Mouse (Mus musculus) midbrain, embryonic 10.5 days (tissue): ENCODE data around the gene Mob3b. TPM values are rescaled to one million over a fixed set of nuclear protein-coding genes. Genes with fewer than 3 reads are reported as not detected.
A peak's percentile ranks its signal among the peaks of the same experiment; 100 is the strongest.

Experiments used
- DNase-seq: peaks from one replicate; pipeline ENCODE4 v3.0.0-alpha.2; 2017; ENCODE audit warnings: low spot score
- H3K27ac ChIP-seq: fragments of 300-500 bp; sonication (generic); replicated peaks from 2 replicates; pipeline ENCODE4 v1.5.1; 2016; ENCODE audit warnings: mild to moderate bottlenecking
- H3K27me3 ChIP-seq: fragments of 300-500 bp; sonication (generic); 2 replicates; pipeline ENCODE4 v1.6.1; 2016; ENCODE audit warnings: low read depth, mild to moderate bottlenecking; ENCODE audit not compliant: poor library complexity, severe bottlenecking
- H3K36me3 ChIP-seq: fragments of 300-500 bp; sonication (generic); 2 replicates; pipeline ENCODE4 v1.6.1; 2016; ENCODE audit warnings: mild to moderate bottlenecking, moderate library complexity
- H3K4me1 ChIP-seq: fragments of 300-500 bp; sonication (generic); 2 replicates; pipeline ENCODE4 v1.6.1; 2016
- H3K4me3 ChIP-seq: fragments of 300-500 bp; sonication (generic); 2 replicates; pipeline ENCODE4 v1.5.1; 2016; ENCODE audit warnings: mild to moderate bottlenecking, moderate library complexity
- H3K9me3 ChIP-seq: fragments of 300-500 bp; sonication (generic); replicated peaks from 2 replicates; pipeline ENCODE4 v1.6.1; 2016; ENCODE audit warnings: mild to moderate bottlenecking
- WGBS: fragments of 180-500 bp; shearing (Covaris S2); methylation state at CpG from one replicate; pipeline ENCODE4 v1.1.7; 2016; 5-methylcytosine and 5-hydroxymethylcytosine counted together
- polyA plus RNA-seq: library from polyadenylated mRNA; unstranded; fragments of >200 nt; fragmentation: Nextera tagmentation; extraction: Ambion mirVana; gene quantifications from 2 replicates; pipeline ENCODE4 v1.2.1, GENCODE M21; 2016

The Mob3b gene
- polyA plus RNA-seq, 1 experiment from 2014 or later = 19.8 TPM

- Histone ChIP-seq H3K36me3 (0 out of 2 replicates have a peak, but pooled peaks cover 13% of the 10 kb centered on the region), H3K4me1 (peaks cover 21% of the 10 kb centered on the region), H3K27ac (no peak overlapping the region), H3K27me3 (no peaks in the 10 kb centered on the region), H3K4me3 (no peak overlapping the region), H3K9me3 (no peaks in the 10 kb centered on the region)
- DNase-seq = no peak
- WGBS = 77% methylated on average over 8 of the region's 8 CpGs
Measured at GRCm38 (mm10) chr4:34981301-34982172, 175.7 kb downstream of the Mob3b start.

GRCm38 (mm10) chr4:34980461-34981039, 176.7 kb downstream of the Mob3b start:
- H3K9me3 ChIP-seq = no peaks in the 10 kb centered on the region
- peak overlapping the region; percentile 63; the same call in 1 of the 2 replicates for H3K27ac ChIP-seq
- no peak overlapping the region for H3K4me3 ChIP-seq
- H3K4me1 ChIP-seq = peaks cover 18% of the 10 kb centered on the region
- no peaks in the 10 kb centered on the region for H3K27me3 ChIP-seq
- H3K36me3 ChIP-seq = 0 out of 2 replicates have a peak, but pooled peaks cover 11% of the 10 kb centered on the region
- 68% methylated on average over 8 of the region's 8 CpGs for WGBS
- no peak for DNase-seq

GRCm38 (mm10) chr4:34976916-34977702, 180.2 kb downstream of the Mob3b start:
- H3K36me3 ChIP-seq = 0 out of 2 replicates have a peak, but pooled peaks cover 6% of the 10 kb centered on the region
- peaks cover 18% of the 10 kb centered on the region for H3K4me1 ChIP-seq
- DNase-seq = no peak
- H3K27ac ChIP-seq = no peak overlapping the region
- no peak overlapping the region for H3K4me3 ChIP-seq
- 94% methylated on average over 4 of the region's 4 CpGs for WGBS
- no peaks in the 10 kb centered on the region for H3K27me3 ChIP-seq
- H3K9me3 ChIP-seq = peaks cover 1% of the 10 kb centered on the region; the same call in 1 of the 2 replicates

GRCm38 (mm10) chr4:34976331-34976778, 180.9 kb downstream of the Mob3b start:
- peaks cover 12% of the 10 kb centered on the region for H3K4me1 ChIP-seq
- H3K27ac ChIP-seq = no peak overlapping the region
- H3K4me3 ChIP-seq = no peak overlapping the region
- 0 out of 2 replicates have a peak, but pooled peaks cover 6% of the 10 kb centered on the region for H3K36me3 ChIP-seq
- H3K27me3 ChIP-seq = no peaks in the 10 kb centered on the region
- no peak for DNase-seq
- H3K9me3 ChIP-seq = peaks cover 4% of the 10 kb centered on the region; the same call in 1 of the 2 replicates
- WGBS = 93% methylated on average over 13 of the region's 13 CpGs

- no peaks in the 10 kb centered on the region for H3K4me1 ChIP-seq
- H3K9me3 ChIP-seq = peaks cover 4% of the 10 kb centered on the region; the same call in 1 of the 2 replicates
- no peaks in the 10 kb centered on the region for H3K27me3 ChIP-seq
- 91% methylated on average over 5 of the region's 5 CpGs for WGBS
- no peak for DNase-seq
- H3K4me3 ChIP-seq = no peak overlapping the region
- H3K36me3 ChIP-seq = 0 out of 2 replicates have a peak, but pooled peaks cover 6% of the 10 kb centered on the region
- H3K27ac ChIP-seq = no peak overlapping the region
Measured at GRCm38 (mm10) chr4:34974795-34975194, 182.5 kb downstream of the Mob3b start.

GRCm38 (mm10) chr4:34967541-34967940, 189.7 kb downstream of the Mob3b start:
- Histone ChIP-seq H3K36me3 (no peaks in the 10 kb centered on the region), H3K9me3 (peaks cover 4% of the 10 kb centered on the region; the same call in 1 of the 2 replicates), H3K4me1 (peaks cover 8% of the 10 kb centered on the region), H3K4me3 (no peak overlapping the region), H3K27ac (no peak overlapping the region), H3K27me3 (no peaks in the 10 kb centered on the region)
- DNase-seq = no peak
- 93% methylated on average over 6 of the region's 6 CpGs for WGBS

GRCm38 (mm10) chr4:34966336-34966957, 190.8 kb downstream of the Mob3b start:
- WGBS = 85% methylated on average over 8 of the region's 8 CpGs

GRCm38 (mm10) chr4:34964906-34965305, 192.4 kb downstream of the Mob3b start:
- no peak for DNase-seq
- no peaks in the 10 kb centered on the region for H3K9me3 ChIP-seq
- 73% methylated on average over 10 of the region's 10 CpGs for WGBS
- H3K4me3 ChIP-seq = no peak overlapping the region
- H3K4me1 ChIP-seq = peaks cover 11% of the 10 kb centered on the region
- no peaks in the 10 kb centered on the region for H3K36me3 ChIP-seq
- no peak overlapping the region for H3K27ac ChIP-seq
- no peaks in the 10 kb centered on the region for H3K27me3 ChIP-seq

More at GRCm38 (mm10) chr4:34966336-34966957, 190.8 kb downstream of the Mob3b start:
- Histone ChIP-seq H3K36me3 (no peaks in the 10 kb centered on the region), H3K4me1 (peaks cover 8% of the 10 kb centered on the region), H3K27ac (no peak overlapping the region), H3K4me3 (no peak overlapping the region), H3K27me3 (no peaks in the 10 kb centered on the region), H3K9me3 (no peaks in the 10 kb centered on the region)
- no peak for DNase-seq

GRCm38 (mm10) chr4:34963999-34964398, 193.3 kb downstream of the Mob3b start:
- Histone ChIP-seq H3K9me3 (no peaks in the 10 kb centered on the region), H3K27me3 (no peaks in the 10 kb centered on the region), H3K27ac (no peak overlapping the region), H3K36me3 (no peaks in the 10 kb centered on the region), H3K4me3 (no peak overlapping the region), H3K4me1 (peaks cover 11% of the 10 kb centered on the region)
- WGBS = 88% methylated on average over 13 of the region's 13 CpGs
- no peak for DNase-seq

- Histone ChIP-seq H3K4me1 (peaks cover 6% of the 10 kb centered on the region), H3K36me3 (no peaks in the 10 kb centered on the region), H3K4me3 (no peak overlapping the region), H3K9me3 (no peaks in the 10 kb centered on the region), H3K27ac (no peak overlapping the region), H3K27me3 (no peaks in the 10 kb centered on the region)
- WGBS = 82% methylated on average over 15 of the region's 15 CpGs
- no peak for DNase-seq
Measured at GRCm38 (mm10) chr4:34960781-34961560, 196.3 kb downstream of the Mob3b start.

- H3K9me3 ChIP-seq = no peaks in the 10 kb centered on the region
- no peaks in the 10 kb centered on the region for H3K27me3 ChIP-seq
- no peak overlapping the region for H3K4me3 ChIP-seq
- WGBS = 86% methylated on average over 6 of the region's 6 CpGs
- no peaks in the 10 kb centered on the region for H3K36me3 ChIP-seq
- H3K4me1 ChIP-seq = peaks cover 6% of the 10 kb centered on the region
- no peak overlapping the region for H3K27ac ChIP-seq
- DNase-seq = no peak
Measured at GRCm38 (mm10) chr4:34959477-34959876, 197.8 kb downstream of the Mob3b start.
